Mouse (Mus musculus): ENCODE measurements around the gene Dnmt1.
A peak's percentile ranks its signal among the peaks of the same experiment; 100 is the strongest.
"Not testable (repeated sequence)": the region's sequence is repeated elsewhere in the genome, so short reads cannot be mapped to it uniquely, and the experiment has no call there.

The Dnmt1 gene

GRCm38 (mm10) chr9:20959430-20959938 is at the start of gene Dnmt1:
Gene Dnmt1, minus strand, starts transcription at chr9:20959888.
- DNase-seq (ENCODE audit: low spot score) = no peak

GRCm38 (mm10) chr9:21008007-21008406 is 48.3 kb upstream of the Dnmt1 start:
- no peak for DNase-seq (ENCODE audit: low spot score)

- no peak for DNase-seq (ENCODE audit: low spot score)
Measured at GRCm38 (mm10) chr9:21007313-21007952, 47.7 kb upstream of the Dnmt1 start.

- peak; percentile 71 for DNase-seq (ENCODE audit: low spot score)
Measured at GRCm38 (mm10) chr9:21002627-21003551, 43.2 kb upstream of the Dnmt1 start, which contains the start of gene Mrpl4. Gene Mrpl4, plus strand, starts transcription at chr9:21002738.

- no peak for DNase-seq (ENCODE audit: low spot score)
Measured at GRCm38 (mm10) chr9:21002270-21002626, 42.6 kb upstream of the Dnmt1 start.

- no peak for DNase-seq (ENCODE audit: low spot score)
Measured at GRCm38 (mm10) chr9:21001651-21002200, 42.0 kb upstream of the Dnmt1 start.

- no peak for DNase-seq (ENCODE audit: low spot score)
Measured at GRCm38 (mm10) chr9:21000811-21001210, 41.1 kb upstream of the Dnmt1 start.

GRCm38 (mm10) chr9:20998337-20998736 is 38.6 kb upstream of the Dnmt1 start:
- not testable (repeated sequence) for DNase-seq (ENCODE audit: low spot score)

- no peak for DNase-seq (ENCODE audit: low spot score)
Measured at GRCm38 (mm10) chr9:20997065-20997464, 37.4 kb upstream of the Dnmt1 start.

GRCm38 (mm10) chr9:20995069-20995468 is 35.4 kb upstream of the Dnmt1 start:
- no peak for DNase-seq (ENCODE audit: low spot score)

- DNase-seq (ENCODE audit: low spot score) = no peak
Measured at GRCm38 (mm10) chr9:20993165-20993898, 33.6 kb upstream of the Dnmt1 start.

- DNase-seq (ENCODE audit: low spot score) = no peak
Measured at GRCm38 (mm10) chr9:20991587-20991986, 31.9 kb upstream of the Dnmt1 start.

GRCm38 (mm10) chr9:20990861-20991260 is 31.2 kb upstream of the Dnmt1 start:
- DNase-seq (ENCODE audit: low spot score) = no peak

GRCm38 (mm10) chr9:20987953-20988352 is 28.3 kb upstream of the Dnmt1 start:
- DNase-seq (ENCODE audit: low spot score) = no peak

- DNase-seq (ENCODE audit: low spot score) = peak; percentile 16
Measured at GRCm38 (mm10) chr9:20986952-20987686, 27.4 kb upstream of the Dnmt1 start.

- no peak for DNase-seq (ENCODE audit: low spot score)
Measured at GRCm38 (mm10) chr9:20983169-20983568, 23.5 kb upstream of the Dnmt1 start.

- no peak for DNase-seq (ENCODE audit: low spot score)
Measured at GRCm38 (mm10) chr9:20982171-20982570, 22.5 kb upstream of the Dnmt1 start.

- no peak for DNase-seq (ENCODE audit: low spot score)
Measured at GRCm38 (mm10) chr9:20979769-20980168, 20.1 kb upstream of the Dnmt1 start.

GRCm38 (mm10) chr9:20979181-20979580 is 19.5 kb upstream of the Dnmt1 start:
- DNase-seq (ENCODE audit: low spot score) = no peak

- no peak for DNase-seq (ENCODE audit: low spot score)
Measured at GRCm38 (mm10) chr9:20978409-20979095, 18.9 kb upstream of the Dnmt1 start.
